Mouse (Mus musculus) left cerebral cortex, postnatal 36 days (tissue): ENCODE measurements around the gene Plcl2. TPM values are rescaled to one million over a fixed set of nuclear protein-coding genes. Genes with fewer than 3 reads are reported as not detected.
"Not testable (repeated sequence)": the region's sequence is repeated elsewhere in the genome, so short reads cannot be mapped to it uniquely, and the experiment has no call there.

Experiments
- DNase-seq, 2 experiments: peaks; one replicate each; pipeline ENCODE4 v3.0.0; 2021 to 2022; ENCODE audit warnings: low spot score in 2 of 2, mixed read lengths in 1 of 2
- intact Hi-C: fragments of 180-260 bp; cut with DNase I; formaldehyde crosslinking; loops from one replicate; pipeline ENCODE4 v1.15.1; 2025
- total RNA-seq, 2 experiments: library from RNA; stranded (reverse); gene quantifications; 2 replicates each; pipeline ENCODE4 v1.2.3; 2021

Plcl2 gene
- total RNA-seq, 2 experiments from 2014 or later, result 84.0 to 89.2 TPM

- no peak for DNase-seq
- intact Hi-C loops, result no loop called here
Measured at GRCm38 (mm10) chr17:50522473-50523083, 13.4 kb downstream of the Plcl2 start.

DNA sequence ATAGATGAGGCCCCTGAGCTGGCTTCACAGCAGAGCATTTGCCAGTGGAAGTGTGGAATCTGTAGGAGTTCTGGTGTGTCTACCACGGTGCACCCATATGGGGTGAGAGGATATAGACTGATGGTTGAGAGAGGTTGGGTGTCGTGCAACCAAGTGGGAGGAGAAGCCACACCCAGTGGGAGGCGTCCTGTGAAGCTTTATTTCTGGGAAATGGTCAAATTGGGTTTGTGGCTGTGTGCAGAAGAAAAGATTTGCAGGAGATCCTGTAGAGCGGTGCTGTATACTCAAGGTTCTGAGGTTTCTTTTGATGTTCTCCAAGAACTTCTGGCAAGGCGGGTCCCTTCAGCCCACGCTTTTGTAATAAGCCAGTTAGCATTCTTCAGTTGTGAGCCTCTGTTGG lies 15.8 kb downstream of the Plcl2 start:
- intact Hi-C loops, result no loop called here
- peak; percentile 45 to 64 for DNase-seq

DNA sequence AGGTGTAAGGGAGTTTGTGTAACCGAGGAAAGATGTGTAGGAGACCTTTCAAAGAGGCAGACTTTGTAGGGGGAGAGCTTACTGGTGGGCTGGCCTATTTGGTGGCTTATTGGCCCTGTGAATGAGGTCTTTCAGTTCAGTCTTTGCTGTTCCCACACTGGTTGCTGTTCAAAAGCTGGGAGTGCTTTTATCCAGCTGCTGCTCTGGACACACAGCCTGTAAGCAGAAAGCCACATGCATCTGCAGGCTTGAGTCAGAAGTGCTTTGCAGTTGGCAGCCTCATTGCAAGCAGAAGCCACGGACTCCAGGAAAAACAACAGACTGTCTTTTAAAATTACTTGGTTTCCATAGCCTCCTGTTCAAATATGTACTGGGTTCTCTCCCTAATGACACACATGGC lies 16.6 kb downstream of the Plcl2 start:
- intact Hi-C loops, result no loop called here
- DNase-seq, result no peak

DNA sequence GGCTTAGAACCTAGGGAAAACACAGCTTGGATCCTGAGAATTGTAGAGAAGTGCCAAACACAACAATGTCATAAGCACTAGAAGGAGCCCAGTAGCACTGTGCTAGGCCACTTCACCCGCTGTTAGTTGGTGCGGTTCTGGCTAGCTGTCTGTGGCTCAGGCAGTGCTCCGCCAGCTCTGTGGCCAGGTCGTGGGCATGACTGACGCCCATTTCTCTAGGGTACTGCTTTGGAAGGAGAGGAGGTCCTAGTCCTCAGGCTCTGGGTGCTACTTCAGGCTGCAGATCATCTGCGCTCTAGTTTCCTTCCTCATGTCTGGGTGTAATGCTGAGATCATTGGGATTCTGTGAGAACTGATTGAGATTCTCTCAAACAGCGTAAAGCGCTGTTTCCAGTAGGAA lies 20.9 kb downstream of the Plcl2 start:
- DNase-seq, result no peak
- intact Hi-C loops, result no loop called here

GRCm38 (mm10) chr17:50534889-50535288 lies 25.7 kb downstream of the Plcl2 start:
- DNase-seq, intact Hi-C loops: not testable (repeated sequence)

DNA sequence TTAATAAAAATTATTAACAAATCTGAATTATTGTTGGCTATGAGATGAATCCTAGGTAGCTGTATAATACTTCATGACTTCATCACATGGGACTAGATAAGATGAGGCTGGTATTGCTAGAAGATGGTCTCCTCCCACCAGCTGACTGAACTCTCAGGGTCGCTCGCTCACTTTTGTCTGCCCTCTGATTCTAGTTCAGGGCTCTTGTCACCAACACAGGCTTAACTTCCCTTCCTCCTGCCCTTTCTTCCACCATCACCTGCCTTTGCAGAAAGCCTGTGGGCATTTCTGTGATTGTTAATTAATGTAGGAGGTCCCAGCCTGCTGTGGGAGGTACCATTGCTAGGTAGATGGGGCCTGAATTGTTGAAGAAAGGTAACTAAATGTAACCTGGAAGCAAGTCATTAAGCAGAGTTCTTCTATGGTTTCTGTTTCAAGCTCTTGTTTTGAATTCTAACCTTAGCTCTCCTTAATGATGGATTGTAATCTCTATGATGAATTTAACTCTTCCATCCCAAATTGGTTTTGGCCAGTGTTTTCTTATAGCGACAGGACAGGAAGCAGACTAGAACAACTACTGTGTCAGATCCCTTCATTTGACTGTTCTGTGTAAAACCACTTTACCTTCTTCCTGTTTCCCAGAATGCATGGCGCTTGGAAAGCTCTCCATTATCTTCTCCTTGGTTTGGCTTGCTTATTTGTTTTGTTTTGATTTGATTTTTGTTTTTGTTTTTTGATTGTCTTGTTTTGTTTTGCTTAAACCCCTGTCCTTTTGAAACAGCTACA lies 27.4 kb downstream of the Plcl2 start:
- no peak for DNase-seq
- intact Hi-C loops, result no loop called here

DNA sequence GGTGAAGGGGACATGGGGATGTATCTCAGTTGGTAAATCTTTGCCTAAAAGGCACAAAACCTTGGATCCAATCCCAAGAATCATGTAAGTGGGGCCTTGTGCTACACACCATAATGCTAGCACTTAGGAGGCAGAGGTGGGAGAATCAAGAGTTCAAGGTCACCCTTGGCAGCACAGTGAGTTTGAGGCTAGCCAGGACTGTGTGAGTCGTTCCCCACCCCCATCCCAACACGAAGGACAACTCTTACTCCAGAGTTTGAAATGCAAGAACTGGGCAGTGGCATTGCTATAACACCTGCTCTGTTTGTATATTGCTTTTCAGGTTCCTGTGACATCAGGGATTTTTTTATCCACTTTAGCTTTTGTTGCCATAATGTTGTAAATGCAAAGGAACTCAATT lies 28.6 kb downstream of the Plcl2 start:
- DNase-seq, result no peak
- intact Hi-C loops, result no loop called here

GRCm38 (mm10) chr17:50544860-50545259 lies 35.7 kb downstream of the Plcl2 start:
- DNase-seq, result no peak
- intact Hi-C loops, result no loop called here

GRCm38 (mm10) chr17:50545274-50545673 lies 36.1 kb downstream of the Plcl2 start:
- DNase-seq, result no peak
- intact Hi-C loops, result no loop called here

DNA sequence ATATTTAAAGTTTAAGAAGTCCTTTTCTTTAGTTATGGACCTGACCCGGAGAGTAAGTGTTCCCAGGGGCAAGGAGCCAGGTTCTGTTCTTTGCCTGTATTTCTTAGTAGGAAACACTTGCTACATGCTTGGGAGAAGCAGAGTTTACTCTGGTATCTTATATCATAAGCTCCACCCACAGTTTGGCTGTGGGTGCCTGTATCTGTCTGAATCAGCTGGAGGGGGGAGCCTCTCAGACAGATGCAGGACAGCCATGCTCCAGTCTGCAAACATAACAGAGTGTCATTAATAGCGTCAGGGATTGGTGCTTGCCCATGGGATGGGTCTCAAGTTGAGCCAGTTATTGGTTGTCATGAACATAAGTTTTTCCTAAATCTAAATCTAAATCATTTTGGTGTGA lies 42.9 kb downstream of the Plcl2 start:
- no peak for DNase-seq
- intact Hi-C loops, result no loop called here

- DNase-seq, result no peak
- intact Hi-C loops, result no loop called here
Measured at GRCm38 (mm10) chr17:50557566-50558238, 48.5 kb downstream of the Plcl2 start.

GRCm38 (mm10) chr17:50558239-50558625 lies 49.0 kb downstream of the Plcl2 start:
- intact Hi-C loops, result no loop called here
- DNase-seq, result no peak

DNA sequence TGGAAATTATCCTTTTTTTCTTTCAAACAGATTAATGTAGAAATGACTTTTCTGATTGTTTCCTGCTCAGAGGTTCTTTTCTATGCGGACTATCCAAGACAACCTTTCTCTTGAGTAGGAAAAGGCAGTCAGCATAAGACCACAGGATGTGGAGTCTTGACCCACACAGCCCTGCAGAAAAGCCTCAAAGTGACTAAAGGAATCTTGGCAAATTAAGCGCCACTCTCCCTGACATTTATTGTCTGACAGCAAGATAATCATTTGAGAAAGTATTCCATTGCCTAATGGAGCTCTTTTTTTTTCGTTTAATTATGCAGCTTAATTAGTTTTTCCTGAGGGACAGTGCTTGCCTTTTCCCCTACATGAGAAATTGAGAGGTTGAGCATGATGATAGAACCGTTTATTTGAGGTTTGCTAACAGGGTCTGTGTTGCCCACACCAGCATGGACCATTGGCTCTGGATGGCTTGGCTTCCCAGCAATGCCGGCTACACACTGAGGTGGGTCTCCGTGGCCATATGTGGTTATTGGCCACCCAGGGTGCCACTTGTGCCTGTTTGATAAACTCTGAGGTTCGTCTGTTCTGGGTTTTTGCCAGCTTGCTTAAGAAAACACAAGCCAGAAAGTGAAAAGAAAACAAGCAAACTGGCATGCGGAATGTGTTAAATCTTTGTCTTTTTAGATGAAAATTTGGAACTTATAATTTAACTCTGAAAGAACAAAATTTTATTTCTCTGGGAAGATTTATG lies 56.3 kb downstream of the Plcl2 start:
- no peak for DNase-seq
- intact Hi-C loops, result no loop called here

GRCm38 (mm10) chr17:50568846-50569245 lies 59.6 kb downstream of the Plcl2 start:
- intact Hi-C loops, result no loop called here
- no peak for DNase-seq

GRCm38 (mm10) chr17:50570228-50570627 lies 61.0 kb downstream of the Plcl2 start:
- DNase-seq, intact Hi-C loops: not testable (repeated sequence)

DNA sequence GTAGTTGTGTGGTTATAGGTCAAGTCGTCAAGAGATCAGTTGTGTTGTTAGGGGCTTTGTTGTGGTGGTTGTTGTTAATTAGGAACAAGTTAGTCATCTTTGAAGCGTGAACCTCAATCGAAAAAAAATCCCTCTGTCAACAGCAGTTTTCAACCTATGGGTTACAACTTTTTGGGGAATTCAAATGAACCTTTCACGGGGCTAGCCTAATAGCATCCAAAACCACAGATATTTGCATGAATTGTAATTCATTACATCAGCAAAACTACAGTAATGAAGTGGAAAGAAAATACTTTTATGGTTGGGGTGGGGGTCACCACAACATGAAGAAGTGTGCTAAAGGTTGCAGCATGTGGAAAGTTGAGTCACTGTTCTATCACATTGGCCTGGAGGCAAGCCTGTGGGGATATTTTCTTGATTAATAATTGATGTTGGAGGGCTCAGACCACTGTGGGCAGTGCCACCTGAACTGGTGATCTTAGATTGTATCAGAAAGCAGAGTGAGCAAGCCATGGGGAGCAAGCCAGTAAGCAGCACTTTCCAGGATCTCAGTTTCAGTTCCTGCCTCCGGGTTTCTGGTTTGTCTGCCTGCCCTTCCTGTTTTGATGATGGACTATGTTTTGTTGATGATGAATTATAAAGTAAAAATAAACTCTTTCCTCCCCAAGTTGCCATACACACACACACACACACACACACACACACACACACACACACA lies 61.6 kb downstream of the Plcl2 start:
- no peak for DNase-seq
- intact Hi-C loops, result no loop called here

DNA sequence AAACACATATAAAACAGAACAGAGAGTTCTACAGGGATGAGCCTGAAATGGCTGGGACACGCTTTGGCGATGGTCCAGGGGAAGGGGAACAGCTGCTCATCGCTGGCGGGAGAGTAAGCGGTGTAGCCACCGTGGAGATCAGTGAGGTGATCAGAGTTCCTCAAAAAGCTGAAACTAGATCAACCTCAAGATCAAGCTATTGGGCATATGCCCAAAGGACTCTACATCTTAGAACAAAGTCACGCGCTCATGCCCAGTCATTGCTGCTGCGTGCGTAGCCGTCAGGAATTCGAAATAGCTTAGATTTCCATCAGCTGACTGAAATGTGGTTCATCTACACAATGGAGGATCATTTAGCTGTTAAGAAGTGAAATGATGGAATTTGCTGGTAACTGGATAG lies 65.0 kb downstream of the Plcl2 start:
- intact Hi-C loops, result no loop called here
- DNase-seq, result no peak

DNA sequence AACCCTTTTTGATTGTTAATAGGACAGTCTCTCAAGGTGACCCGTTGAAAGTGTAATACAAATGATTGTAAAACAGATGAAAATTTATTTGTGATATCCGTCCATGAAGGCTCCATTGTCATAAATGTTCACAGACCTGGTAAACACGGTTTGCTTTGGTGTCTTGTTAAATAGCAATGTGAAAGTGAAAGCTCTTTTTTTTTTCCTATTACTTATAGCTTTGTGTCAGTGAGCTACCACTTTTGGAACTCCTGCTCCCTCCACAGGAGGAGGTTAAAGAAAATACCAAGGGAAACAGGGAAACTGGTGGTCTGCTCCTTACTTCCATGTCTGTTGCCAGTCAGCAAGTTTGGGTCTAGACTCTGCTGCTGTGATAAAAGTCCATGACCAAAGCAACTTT lies 71.2 kb downstream of the Plcl2 start:
- intact Hi-C loops, result no loop called here
- DNase-seq, result no peak

- intact Hi-C loops, result no loop called here
- no peak for DNase-seq
Measured at GRCm38 (mm10) chr17:50586834-50587233, 77.6 kb downstream of the Plcl2 start.

DNA sequence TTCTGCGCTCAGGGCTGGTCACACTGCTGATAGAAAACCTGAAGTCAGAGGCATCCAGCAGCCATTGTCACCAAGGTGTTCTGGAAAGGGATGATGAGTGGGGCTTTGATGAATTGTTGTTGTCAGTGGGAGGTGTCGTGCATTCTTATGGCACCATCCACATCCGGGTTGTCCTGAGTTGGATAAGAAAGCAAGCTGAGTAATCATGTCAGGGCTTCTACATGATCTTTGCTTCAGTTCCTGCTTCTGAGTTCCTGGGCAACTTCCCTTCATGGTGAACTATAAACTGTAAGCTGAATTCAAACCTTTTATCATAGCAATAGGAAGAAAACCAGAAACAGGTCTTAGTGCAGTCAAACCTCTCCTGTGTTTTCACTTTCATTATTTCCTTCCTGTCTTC lies 78.7 kb downstream of the Plcl2 start:
- intact Hi-C loops, result no loop called here

More for the DNA sequence above, 78.7 kb downstream of the Plcl2 start:
- DNase-seq, result no peak
